11 mouse cellular contexts compared by ENCODE assay signal in the genomic region with DNA sequence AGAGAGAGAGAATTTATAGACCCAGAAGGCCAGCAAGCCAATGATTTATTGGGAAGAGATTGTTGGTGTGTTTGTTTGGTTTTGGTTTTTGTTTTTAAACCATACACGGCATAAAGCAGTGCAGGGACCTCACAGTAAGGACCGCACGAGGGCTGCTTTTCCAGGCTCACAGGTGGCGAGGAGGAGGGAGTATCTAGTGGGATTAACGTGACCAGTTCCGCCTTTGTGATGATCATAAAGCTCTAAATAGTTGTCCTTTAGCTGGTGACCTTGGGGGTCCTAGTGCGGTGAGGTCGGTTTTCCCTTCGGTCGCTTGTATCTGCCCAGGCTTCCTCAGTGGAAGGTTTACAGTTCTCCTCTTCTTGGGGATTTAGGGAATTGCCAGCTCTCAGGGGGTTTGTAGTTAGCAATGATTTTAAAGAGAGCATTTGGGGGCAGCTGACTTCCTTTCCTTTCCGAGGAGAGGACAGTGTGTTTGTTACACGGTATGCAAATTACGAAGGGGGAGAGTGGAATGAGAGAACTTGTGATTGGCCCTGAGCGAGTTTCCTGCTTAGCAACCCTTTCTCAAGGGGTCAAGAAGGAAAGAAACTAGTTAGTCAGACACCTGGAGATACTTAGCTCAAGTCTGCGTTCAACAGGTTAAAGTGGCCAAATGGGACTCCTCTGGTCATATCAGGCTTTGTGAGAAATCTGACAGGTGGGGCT. TPM values are rescaled to one million over a fixed set of nuclear protein-coding genes. Genes with fewer than 3 reads are reported as not detected.
A peak's percentile ranks its signal among the peaks of the same experiment; 100 is the strongest.
DNase-seq lines count a peak whose midpoint lies in the region; ATAC-seq and TF ChIP-seq lines count a peak whose summit lies in the region.
"Had no signal": no experiment of that assay in that cellular context is flagged by ENCODE, and none has a peak within 500 bp of the region (broad histone marks: within the 10 kb centered on the region; RNA-seq: fewer than 3 reads in every experiment).

No protein-coding gene starts in this region.

- H3K27me3 ChIP-seq in heart, embryonic 10.5 days (ENCODE audit: insufficient read depth, poor library complexity, severe bottlenecking) = no peaks in the 10 kb centered on the region
- H3K27me3 ChIP-seq in limb, embryonic 13.5 days = no peaks in the 10 kb centered on the region
- H3K27me3 ChIP-seq in hindbrain, postnatal 0 days (ENCODE audit: insufficient read depth, low read length) = no peaks in the 10 kb centered on the region
- H3K27me3 ChIP-seq: megakaryocyte, embryonic 14.5 days had no signal

- peak overlapping the region; percentile 82 for H3K27ac ChIP-seq in heart, embryonic 10.5 days
- no peak overlapping the region for H3K27ac ChIP-seq in limb, embryonic 13.5 days
- no peak overlapping the region for H3K27ac ChIP-seq in hindbrain, postnatal 0 days

- peaks cover 6% of the 10 kb centered on the region; the same call in 1 of the 2 replicates for H3K4me1 ChIP-seq in heart, embryonic 10.5 days
- peaks cover 13% of the 10 kb centered on the region for H3K4me1 ChIP-seq in limb, embryonic 13.5 days
- no peaks in the 10 kb centered on the region for H3K4me1 ChIP-seq in hindbrain, postnatal 0 days (ENCODE audit: insufficient read depth, low read length)
- H3K4me1 ChIP-seq: megakaryocyte, embryonic 14.5 days had no signal

- H3K4me2 ChIP-seq in limb, embryonic 13.5 days (replicated peaks) = peak overlapping the region; percentile 48
- no peak overlapping the region for H3K4me2 ChIP-seq in hindbrain, postnatal 0 days (ENCODE audit: low read depth, low read length)

- ATAC-seq in limb, embryonic 13.5 days (ENCODE audit: low FRiP score, low read depth) = no peak
- ATAC-seq in hindbrain, postnatal 0 days = no peak
- ATAC-seq: hindbrain, embryonic 16.5 days had no signal

- intact Hi-C loops in heart, postnatal 25 days (cut with DNase I) = no loop called here
- intact Hi-C loops in heart, postnatal 10 days (cut with DNase I) = loop anchor here (5.0 kb wide), 2 partner anchors 128 to 1163 kb away; no protein-coding TSS in a partner anchor

- no peak for TF ChIP-seq CTCF in hindbrain, postnatal 0 days (IDR thresholded peaks at IDR 0.05; ENCODE audit: low read depth)

- DNase-seq in heart, embryonic 10.5 days (ENCODE audit: low spot score) = no peak
- DNase-seq in heart, postnatal 25 days (ENCODE audit: low spot score) = no peak
- DNase-seq in B cell, adult 2 months = peak; percentile 17 to 21
- peak; percentile 8 to 17 for DNase-seq in heart, postnatal 10 days
- DNase-seq in Muller cell, postnatal 12 days (ENCODE audit: inconsistent ontology term) = no peak
- no peak for DNase-seq in ovary, adult 18-20 months (ENCODE audit: low spot score)
- DNase-seq in hindbrain, postnatal 0 days (ENCODE audit: low spot score) = no peak
- DNase-seq: retina, postnatal 1 day had no signal

- peak overlapping the region; percentile 44 for H3K4me3 ChIP-seq in heart, embryonic 10.5 days
- peak overlapping the region; percentile 8; the same call in 1 of the 2 replicates for H3K4me3 ChIP-seq in limb, embryonic 13.5 days
- H3K4me3 ChIP-seq in hindbrain, postnatal 0 days (ENCODE audit: low read length) = no peak overlapping the region
- H3K4me3 ChIP-seq: megakaryocyte, embryonic 14.5 days had no signal

- WGBS in heart, embryonic 10.5 days = 21% methylated on average over 15 of the region's 15 CpGs
- 10% methylated on average over 15 of the region's 15 CpGs for WGBS in limb, embryonic 13.5 days
- 31% methylated on average over 15 of the region's 15 CpGs for WGBS in hindbrain, postnatal 0 days

- 0 out of 2 replicates have a peak overlapping the region, but pooled peaks have one; percentile 39 for H3K9ac ChIP-seq in limb, embryonic 13.5 days
- H3K9ac ChIP-seq in hindbrain, postnatal 0 days (replicated peaks; ENCODE audit: low read length) = no peak overlapping the region

- H3K36me3 ChIP-seq in heart, embryonic 10.5 days = no peaks in the 10 kb centered on the region
- H3K36me3 ChIP-seq in limb, embryonic 13.5 days = no peaks in the 10 kb centered on the region
- H3K36me3 ChIP-seq in hindbrain, postnatal 0 days (ENCODE audit: insufficient read depth, low read length) = no peaks in the 10 kb centered on the region

- H3K9me3 ChIP-seq in heart, embryonic 10.5 days = no peaks in the 10 kb centered on the region
- no peaks in the 10 kb centered on the region for H3K9me3 ChIP-seq in limb, embryonic 13.5 days
- H3K9me3 ChIP-seq in hindbrain, postnatal 0 days (ENCODE audit: low read length) = no peaks in the 10 kb centered on the region
- H3K9me3 ChIP-seq: megakaryocyte, embryonic 14.5 days had no signal

RNA-seq across cellular contexts. Expression of a gene that starts 29.5 kb away (rescaled TPM):
- polyA plus RNA-seq in heart, embryonic 10.5 days (2016; fragmentation: Nextera tagmentation; extraction: Ambion mirVana) = 14.7 and 22.5 TPM in 2 replicates
- total RNA-seq in heart, postnatal 25 days (2021) = 1 to 10 TPM; 5.8 to 6.7 TPM
- 10 to 100 TPM in 1 of 2 experiments, 1 to 10 TPM in 1; 7.7 to 11.7 TPM for total RNA-seq in heart, postnatal 10 days (2021)
- polyA plus RNA-seq in limb, embryonic 13.5 days (2015; fragmentation: Nextera tagmentation; extraction: Ambion mirVana) = 34.3 and 34.6 TPM in 2 replicates
- total RNA-seq in hindbrain, postnatal 0 days (2014; rRNA removed) = 19.1 and 21.2 TPM in 2 replicates
- polyA plus RNA-seq in hindbrain, postnatal 0 days (2015; fragmentation: Nextera tagmentation; extraction: Ambion mirVana) = 16.3 and 16.4 TPM in 2 replicates

RNA-seq across cellular contexts. Expression of a gene that starts 31.9 kb away (rescaled TPM):
- polyA plus RNA-seq in heart, embryonic 10.5 days (2016; fragmentation: Nextera tagmentation; extraction: Ambion mirVana) = 1.8 and 2.4 TPM in 2 replicates
- total RNA-seq in heart, postnatal 25 days (2021) = 1 to 10 TPM; 7.1 to 8.1 TPM
- 10 to 100 TPM in 1 of 2 experiments, 1 to 10 TPM in 1; 9.8 to 12.3 TPM for total RNA-seq in heart, postnatal 10 days (2021)
- 6.5 and 6.6 TPM in 2 replicates for polyA plus RNA-seq in limb, embryonic 13.5 days (2015; fragmentation: Nextera tagmentation; extraction: Ambion mirVana)
- total RNA-seq in hindbrain, postnatal 0 days (2014; rRNA removed) = 25.4 and 26.3 TPM in 2 replicates
- polyA plus RNA-seq in hindbrain, postnatal 0 days (2015; fragmentation: Nextera tagmentation; extraction: Ambion mirVana) = 14.6 and 15.9 TPM in 2 replicates

Comparison
In these comparisons a context has a peak if more than half of its experiments do, and no peak if none do; other contexts are left out.
1. DNase-seq: peak in B cell, adult 2 months (2 of 2) and heart, postnatal 10 days (2 of 2); none in heart, embryonic 10.5 days (single experiment), heart, postnatal 25 days (single experiment), Muller cell, postnatal 12 days (single experiment), ovary, adult 18-20 months (single experiment) and hindbrain, postnatal 0 days (single experiment).